Mouse (Mus musculus): Measurements from ENCODE around the gene Tmem185a. TPM values are rescaled to one million over a fixed set of nuclear protein-coding genes. Genes with fewer than 3 reads are reported as not detected.
A peak's percentile ranks its signal among the peaks of the same experiment; 100 is the strongest.
"Not testable (repeated sequence)": the region's sequence is repeated elsewhere in the genome, so short reads cannot be mapped to it uniquely, and the experiment has no call there.

Gene Tmem185a
- total and polyA plus RNA-seq, 2 experiments: 20.0 to 20.1 TPM

DNA sequence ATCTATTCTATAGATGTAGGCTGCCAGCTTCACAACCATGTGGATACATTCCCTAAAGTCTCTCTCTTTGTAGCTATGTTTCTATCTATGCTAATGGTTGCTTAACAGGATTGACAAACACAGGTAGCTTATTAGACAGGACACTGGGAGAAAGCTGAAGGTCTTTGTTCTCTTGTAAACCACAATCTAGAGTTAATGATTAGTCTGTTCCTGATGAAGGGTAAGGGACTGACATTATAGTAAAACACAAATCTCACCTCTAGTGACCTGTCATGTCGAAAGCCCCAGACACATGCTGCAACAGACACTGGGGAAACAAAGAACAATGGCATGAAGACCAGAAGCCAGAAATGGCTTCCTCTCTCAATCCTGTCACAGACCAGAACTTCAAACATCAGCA lies 10.1 kb downstream of the Tmem185a start:
- Histone ChIP-seq H3K9ac (ENCODE audit: low read depth, low read length) (no peak overlapping the region), H3K4me3 (ENCODE audit: insufficient read depth, low read depth, low read length) (no peak overlapping the region), H3K27me3 (ENCODE audit: control insufficient read depth, insufficient read depth, low read length) (no peaks in the 10 kb centered on the region), H3K79me2 (ENCODE audit: control insufficient read depth, insufficient read depth, low read length) (no peaks in the 10 kb centered on the region), H3K36me3 (ENCODE audit: control insufficient read depth, insufficient read depth, low read length) (peaks cover 2% of the 10 kb centered on the region; the same call in 1 of the 2 replicates), H3K4me1 (ENCODE audit: control insufficient read depth, insufficient read depth, low read length) (peaks cover 3% of the 10 kb centered on the region), H3K27ac (replicated peaks; ENCODE audit: insufficient read depth, low read depth, low read length) (no peak overlapping the region)
- 11% methylated on average over 1 of the region's 1 CpGs for WGBS
- TF ChIP-seq CTCF (IDR thresholded peaks at IDR 0.05; ENCODE audit: low read depth, low read length): no peak
- TF ChIP-seq POLR2A (IDR thresholded peaks at IDR 0.05; ENCODE audit: extremely low read depth, insufficient read depth, low read length): no peak
- DNase-seq (ENCODE audit: extremely low read depth, low read depth, low spot score): peak; percentile 86

- Histone ChIP-seq H3K36me3 (ENCODE audit: control insufficient read depth, insufficient read depth, low read length) (peaks cover 2% of the 10 kb centered on the region; the same call in 1 of the 2 replicates), H3K4me1 (ENCODE audit: control insufficient read depth, insufficient read depth, low read length) (peaks cover 3% of the 10 kb centered on the region), H3K9ac (ENCODE audit: low read depth, low read length) (no peak overlapping the region), H3K79me2 (ENCODE audit: control insufficient read depth, insufficient read depth, low read length) (no peaks in the 10 kb centered on the region), H3K4me3 (ENCODE audit: insufficient read depth, low read depth, low read length) (no peak overlapping the region), H3K27ac (replicated peaks; ENCODE audit: insufficient read depth, low read depth, low read length) (no peak overlapping the region), H3K27me3 (ENCODE audit: control insufficient read depth, insufficient read depth, low read length) (no peaks in the 10 kb centered on the region)
- 21% methylated on average over 2 of the region's 2 CpGs for WGBS
- TF ChIP-seq POLR2A (IDR thresholded peaks at IDR 0.05; ENCODE audit: extremely low read depth, insufficient read depth, low read length) (no peak), CTCF (IDR thresholded peaks at IDR 0.05; ENCODE audit: low read depth, low read length) (no peak)
- DNase-seq (ENCODE audit: extremely low read depth, low read depth, low spot score): peak; percentile 92
Observed at GRCm38 (mm10) chrX:70465489-70465888, 11.5 kb downstream of the Tmem185a start.

GRCm38 (mm10) chrX:70463621-70464020 lies 13.4 kb downstream of the Tmem185a start:
- Histone ChIP-seq H3K4me1 (ENCODE audit: control insufficient read depth, insufficient read depth, low read length) (peaks cover 3% of the 10 kb centered on the region), H3K27me3 (ENCODE audit: control insufficient read depth, insufficient read depth, low read length) (no peaks in the 10 kb centered on the region), H3K9ac (ENCODE audit: low read depth, low read length) (no peak overlapping the region), H3K27ac (replicated peaks; ENCODE audit: insufficient read depth, low read depth, low read length) (no peak overlapping the region), H3K79me2 (ENCODE audit: control insufficient read depth, insufficient read depth, low read length) (no peaks in the 10 kb centered on the region), H3K36me3 (ENCODE audit: control insufficient read depth, insufficient read depth, low read length) (peaks cover 2% of the 10 kb centered on the region; the same call in 1 of the 2 replicates), H3K4me3 (ENCODE audit: insufficient read depth, low read depth, low read length) (no peak overlapping the region)
- TF ChIP-seq POLR2A (IDR thresholded peaks at IDR 0.05; ENCODE audit: extremely low read depth, insufficient read depth, low read length) (no peak), CTCF (IDR thresholded peaks at IDR 0.05; ENCODE audit: low read depth, low read length) (no peak)
- DNase-seq (ENCODE audit: extremely low read depth, low read depth, low spot score): no peak
- WGBS: 92% methylated on average over 5 of the region's 5 CpGs

DNA sequence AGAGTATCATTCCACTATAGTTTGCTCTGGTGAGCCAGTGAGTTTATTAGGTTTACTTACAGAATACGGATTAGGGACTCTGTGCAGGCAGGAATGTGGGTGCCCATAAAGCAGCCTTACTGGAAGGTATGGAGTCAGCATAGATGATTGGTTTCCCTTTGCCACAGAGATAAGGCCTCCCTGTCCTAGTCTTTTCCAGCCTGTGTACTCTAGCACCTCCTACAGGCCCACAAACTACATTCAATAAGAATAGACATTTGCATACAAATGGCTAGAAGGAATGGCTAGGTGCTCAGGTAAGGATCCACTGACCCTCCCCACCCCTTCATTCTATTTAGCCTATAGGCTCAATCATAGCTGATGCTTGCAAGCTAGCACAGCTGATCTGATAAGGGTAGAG lies 24.6 kb downstream of the Tmem185a start:
- no CpG with 5 or more reads among the region's 1 CpGs for WGBS
- not testable (repeated sequence) for H3K27ac ChIP-seq (replicated peaks; ENCODE audit: insufficient read depth, low read depth, low read length); H3K4me3 ChIP-seq (ENCODE audit: insufficient read depth, low read depth, low read length); H3K79me2 ChIP-seq (ENCODE audit: control insufficient read depth, insufficient read depth, low read length); H3K36me3 ChIP-seq (ENCODE audit: control insufficient read depth, insufficient read depth, low read length); H3K27me3 ChIP-seq (ENCODE audit: control insufficient read depth, insufficient read depth, low read length); H3K4me1 ChIP-seq (ENCODE audit: control insufficient read depth, insufficient read depth, low read length); H3K9ac ChIP-seq (ENCODE audit: low read depth, low read length); DNase-seq (ENCODE audit: extremely low read depth, low read depth, low spot score)

DNA sequence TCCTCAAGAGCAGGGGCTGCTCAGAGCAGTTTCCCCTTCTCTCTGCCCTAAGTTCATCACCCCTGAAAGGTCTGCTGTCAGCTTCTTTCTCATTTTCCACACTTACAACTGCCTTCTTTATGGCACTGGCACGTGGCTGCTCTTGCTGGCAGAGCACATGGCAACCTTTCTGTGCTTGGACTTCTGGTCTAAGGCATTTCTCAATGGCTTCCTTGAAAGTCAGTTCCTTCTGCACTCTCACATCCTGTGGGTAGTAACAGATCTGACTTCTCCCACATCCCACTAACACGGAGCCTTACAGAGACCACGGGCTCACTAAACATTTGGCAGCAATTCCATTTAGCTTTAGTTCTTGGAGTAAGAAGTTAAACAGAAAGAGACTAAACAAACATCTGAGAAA lies 51.5 kb downstream of the Tmem185a start:
- not testable (repeated sequence) for H3K36me3 ChIP-seq (ENCODE audit: control insufficient read depth, insufficient read depth, low read length); H3K4me1 ChIP-seq (ENCODE audit: control insufficient read depth, insufficient read depth, low read length); H3K27ac ChIP-seq (replicated peaks; ENCODE audit: insufficient read depth, low read depth, low read length); H3K4me3 ChIP-seq (ENCODE audit: insufficient read depth, low read depth, low read length); H3K79me2 ChIP-seq (ENCODE audit: control insufficient read depth, insufficient read depth, low read length); DNase-seq (ENCODE audit: extremely low read depth, low read depth, low spot score); H3K27me3 ChIP-seq (ENCODE audit: control insufficient read depth, insufficient read depth, low read length); H3K9ac ChIP-seq (ENCODE audit: low read depth, low read length)
- WGBS: 74% methylated on average over 3 of the region's 3 CpGs

Other genes starting within 250 kb of the Tmem185a start
- gene Ids, start 112.1 kb downstream of the Tmem185a start, total RNA-seq (2014; rRNA removed): 5.0 and 7.8 TPM in 2 replicates
- 6.4 and 7.4 TPM in 2 replicates for gene Ids, start 112.1 kb downstream of the Tmem185a start, polyA plus RNA-seq (2012; rRNA removed)
- gene 1110012L19Rik, start 91.3 kb downstream of the Tmem185a start, total RNA-seq (2014; rRNA removed): 19.7 and 23.0 TPM in 2 replicates
- 6.0 and 6.7 TPM in 2 replicates for gene 1110012L19Rik, start 91.3 kb downstream of the Tmem185a start, polyA plus RNA-seq (2012; rRNA removed)